Mouse (Mus musculus) stomach, postnatal 0 days (tissue): ENCODE data around the gene Rgs16.

Experiments
- CTCF ChIP-seq: IDR thresholded peaks from 2 replicates; pipeline ENCODE4 v1.5.1; 2016; ENCODE audit warnings: antibody characterized with exemption, low read depth, mild to moderate bottlenecking, moderate library complexity
- EP300 ChIP-seq: optimal IDR thresholded peaks from 2 replicates; pipeline ENCODE3; 2016; ENCODE audit warnings: antibody characterized with exemption

DNA sequence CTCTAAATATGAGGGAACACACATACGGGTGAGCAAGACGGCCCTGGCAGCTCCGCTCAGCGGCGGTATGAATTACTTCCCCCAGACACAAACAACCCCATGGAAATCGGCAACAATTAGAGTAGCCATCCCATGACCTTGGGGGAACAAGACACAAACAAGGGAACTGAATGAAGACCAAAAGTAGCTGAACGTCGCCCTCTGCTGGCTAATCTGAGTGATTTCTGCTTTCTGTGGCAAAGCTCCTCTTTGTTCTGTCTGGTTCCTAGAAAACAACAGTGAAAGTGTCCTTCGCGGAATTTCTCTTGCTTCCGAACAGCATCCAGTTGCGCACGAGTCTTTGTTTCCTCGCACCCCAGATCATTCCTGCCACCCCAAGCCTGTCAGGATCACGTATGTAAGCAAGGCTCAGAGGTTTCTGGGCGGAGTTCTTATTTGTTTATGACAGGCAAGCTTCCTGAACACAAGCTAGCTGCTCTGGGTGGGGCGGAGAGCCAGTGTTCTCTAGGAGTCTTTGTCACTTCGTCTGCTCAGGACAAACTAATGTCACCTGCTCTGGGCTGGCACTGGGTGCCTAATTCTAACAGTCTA is 9.2 kb downstream of the Rgs16 start, which contains the start of gene Rnasel:
- TF ChIP-seq CTCF (peak; percentile 89), EP300 (no peak)
